Mouse (Mus musculus) embryo, embryonic 10 days (tissue): ENCODE data around the gene Lag3.
A peak's percentile ranks its signal among the peaks of the same experiment; 100 is the strongest.

Experiments
- DNase-seq: peaks from one replicate; pipeline ENCODE4 v3.0.0-alpha.2; 2015; ENCODE audit warnings: low spot score

Gene Lag3

DNA sequence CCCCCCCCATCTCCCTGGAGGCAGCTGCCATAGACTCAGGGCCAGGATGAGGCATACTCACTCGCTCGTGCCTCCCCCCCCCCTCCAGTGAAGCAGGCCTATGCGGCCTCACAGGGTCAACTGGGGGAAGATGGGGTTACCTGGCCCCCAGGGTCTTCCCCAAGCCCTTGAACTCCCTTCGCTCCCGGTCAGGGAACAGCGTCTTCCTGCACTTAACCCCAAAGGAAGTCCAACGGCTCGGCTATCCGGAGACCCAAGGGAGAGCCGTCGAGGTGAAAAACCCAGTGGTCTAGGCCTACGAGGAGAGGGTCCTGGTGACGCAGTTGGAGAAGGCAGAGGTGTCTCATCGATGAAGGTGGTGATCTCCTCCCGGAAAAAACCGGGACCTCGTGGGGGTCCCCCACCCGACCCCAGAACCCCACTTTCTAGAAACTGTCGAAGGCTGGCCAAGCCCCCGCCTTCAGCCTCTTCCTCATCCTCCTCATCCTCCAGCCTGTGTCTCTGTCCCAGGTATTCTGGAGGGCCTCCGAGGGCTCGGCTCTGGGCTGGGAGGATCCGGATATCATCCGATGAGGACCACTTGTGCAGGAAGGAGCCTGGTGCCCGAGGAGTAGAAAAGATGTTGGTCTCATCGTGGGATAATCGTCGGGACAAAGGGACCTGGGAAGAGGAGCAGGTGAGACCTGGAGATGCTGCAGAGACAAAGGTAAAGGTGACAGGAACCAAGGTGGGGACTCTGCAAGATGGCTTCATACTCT is 52.8 kb downstream of the Lag3 start:
- no peak for DNase-seq

DNA sequence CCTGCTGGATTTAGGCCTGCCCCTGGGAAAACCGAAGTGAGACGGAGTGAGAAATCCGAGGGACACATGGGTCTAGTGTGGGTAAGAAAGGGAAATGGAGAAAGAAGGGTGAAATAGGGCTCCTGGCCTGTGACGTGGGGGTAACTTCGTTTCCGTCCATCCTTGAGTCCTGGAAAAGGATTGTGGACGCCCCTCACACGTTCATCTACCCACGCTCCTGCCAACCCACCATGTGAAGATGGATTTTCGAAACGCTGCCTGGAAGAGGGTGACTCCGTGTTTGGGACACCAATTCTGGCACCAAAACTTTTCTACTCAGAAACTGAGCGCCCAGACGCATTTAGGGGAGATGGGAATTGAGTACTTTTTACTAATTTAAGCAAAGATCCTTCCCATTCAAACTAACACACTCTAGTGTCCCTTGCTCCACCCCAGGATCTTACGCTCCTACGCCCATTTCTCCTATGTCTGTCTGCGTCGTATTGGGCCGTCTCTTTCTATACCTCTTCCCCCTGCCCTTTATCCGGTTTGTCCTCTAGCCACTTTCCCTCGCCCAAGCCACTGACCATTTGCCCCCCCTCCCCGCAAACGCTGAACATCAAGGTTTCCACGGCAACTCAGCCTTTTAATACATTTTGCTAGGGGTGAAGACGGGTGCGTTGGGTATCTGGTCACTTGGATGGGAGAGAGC is 53.5 kb downstream of the Lag3 start:
- DNase-seq = no peak

DNA sequence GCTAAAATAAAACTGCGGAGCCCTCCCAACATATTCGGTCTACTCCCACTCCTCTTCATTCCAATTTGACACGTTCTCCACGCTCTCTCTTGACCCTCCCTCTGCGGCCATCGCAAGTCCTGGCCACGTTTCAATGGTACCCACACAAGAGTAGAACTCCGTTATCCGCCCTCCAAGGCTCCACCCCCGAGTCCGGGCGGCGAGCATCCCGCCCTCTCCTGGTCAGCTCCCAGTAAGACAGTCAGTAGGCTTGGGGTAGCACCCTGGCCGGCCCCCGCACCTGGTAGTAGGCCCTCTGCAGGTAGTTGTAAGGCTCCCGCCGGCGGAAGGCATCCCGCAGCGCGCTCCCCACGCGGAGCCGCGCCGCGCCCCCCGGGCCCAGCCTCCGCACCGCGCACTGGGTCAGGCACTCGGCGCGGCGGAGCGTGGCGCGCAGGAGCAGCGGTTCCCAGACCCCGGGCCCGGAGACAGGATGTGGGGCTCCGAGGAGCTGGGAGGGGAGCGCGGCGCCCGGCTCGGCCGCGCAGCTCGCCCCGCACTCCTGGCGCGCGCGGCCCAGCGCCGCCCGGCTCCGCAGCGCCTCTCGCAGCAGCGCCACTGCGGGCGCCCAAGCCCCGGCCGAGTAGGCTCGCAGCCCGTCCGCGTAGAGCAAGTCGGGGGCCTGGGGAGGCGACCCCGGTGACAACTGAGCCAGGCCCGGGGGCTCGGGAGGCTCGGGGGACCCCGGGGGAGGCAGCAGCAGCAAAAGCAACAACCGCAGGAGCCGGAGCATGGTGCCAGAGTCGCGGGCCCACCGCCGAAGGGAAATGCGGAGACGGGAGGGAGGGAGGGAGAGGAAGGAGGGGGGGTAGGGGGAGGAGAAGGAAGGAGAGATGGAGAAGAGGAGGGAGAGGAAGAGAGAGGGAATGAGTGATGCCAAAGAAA is 54.3 kb downstream of the Lag3 start, which contains the start of gene P3h3:
P3h3 (minus strand) TSS at position 837 of the 924 bp plus-strand sequence.
- DNase-seq = peak; percentile 91

DNA sequence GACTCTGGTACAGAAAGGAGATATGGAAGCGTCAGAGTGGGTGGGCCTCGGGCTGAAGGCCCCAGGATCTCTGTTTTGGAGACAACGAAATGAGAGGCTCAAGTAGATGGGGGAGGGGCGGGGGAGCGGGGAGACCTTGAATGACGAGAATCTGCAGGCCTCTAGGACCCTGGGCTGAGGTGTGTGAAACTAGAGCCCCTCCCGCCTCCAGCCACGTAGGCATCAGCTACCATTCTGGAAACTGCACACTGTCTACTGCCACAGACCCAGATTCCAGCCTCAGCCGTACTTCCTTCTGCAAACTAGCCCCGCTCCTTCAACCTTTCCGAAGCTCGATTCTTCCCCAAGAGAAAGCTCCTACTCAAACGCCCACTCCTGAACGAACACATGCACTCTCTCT is 55.2 kb downstream of the Lag3 start:
- peak; percentile 82 for DNase-seq

DNA sequence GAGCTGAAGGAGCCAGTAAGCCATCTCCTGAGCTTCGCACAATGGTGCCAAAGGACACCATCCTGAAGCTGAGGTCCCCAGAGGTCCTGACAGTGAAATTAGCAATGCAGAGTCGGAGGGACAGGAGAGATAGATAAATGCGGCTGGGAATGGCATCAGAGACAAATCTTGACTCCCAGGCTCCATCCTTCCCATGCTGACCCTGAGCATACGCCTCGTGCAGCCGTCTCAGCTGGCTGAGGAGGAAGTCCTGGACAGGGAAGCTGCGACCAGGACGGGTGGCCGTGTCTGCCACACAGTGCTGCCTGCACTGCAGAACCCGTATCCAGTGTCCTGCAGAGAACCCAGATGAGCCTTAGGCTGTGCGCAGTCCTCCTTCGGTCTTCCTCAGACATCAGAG is 56.9 kb downstream of the Lag3 start:
- no peak for DNase-seq
